Mouse (Mus musculus): Measurements from ENCODE around the gene 2310011J03Rik. TPM values are rescaled to one million over a fixed set of nuclear protein-coding genes. Genes with fewer than 3 reads are reported as not detected.

2310011J03Rik gene
- total and polyA plus RNA-seq, 3 experiments: 13.3 to 27.3 (median 14.5) TPM

- intact Hi-C loops (cut with DNase I): loop anchor here (10.0 kb wide), 1 partner anchor 258 kb away; no protein-coding TSS in a partner anchor
- no peak overlapping the region for H3K9ac ChIP-seq (ENCODE audit: low read depth, low read length)
- H3K4me1 ChIP-seq (ENCODE audit: control insufficient read depth, insufficient read depth, low read length): peaks cover 9% of the 10 kb centered on the region
- H3K4me3 ChIP-seq: no peak overlapping the region
- TF ChIP-seq EP300 (IDR thresholded peaks at IDR 0.05; ENCODE audit: insufficient read depth, low read depth, low read length) (no peak), POLR2A (IDR thresholded peaks at IDR 0.05; ENCODE audit: insufficient read depth, low read depth, low read length) (no peak), CTCF (IDR thresholded peaks at IDR 0.05) (no peak)
- no peaks in the 10 kb centered on the region for H3K79me2 ChIP-seq (replicated peaks; ENCODE audit: control insufficient read depth, insufficient read depth, low read length)
- no peak for DNase-seq
- no peaks in the 10 kb centered on the region; the same call in 1 of the 2 replicates for H3K27me3 ChIP-seq (ENCODE audit: control insufficient read depth, insufficient read depth, low read length)
- no peaks in the 10 kb centered on the region for H3K36me3 ChIP-seq (ENCODE audit: control insufficient read depth, insufficient read depth, low read length)
- H3K27ac ChIP-seq: no peak overlapping the region
- WGBS: 77% methylated on average over 5 of the region's 5 CpGs
Measured at GRCm38 (mm10) chr10:80296824-80297223, 23.5 kb downstream of the 2310011J03Rik start.

DNA sequence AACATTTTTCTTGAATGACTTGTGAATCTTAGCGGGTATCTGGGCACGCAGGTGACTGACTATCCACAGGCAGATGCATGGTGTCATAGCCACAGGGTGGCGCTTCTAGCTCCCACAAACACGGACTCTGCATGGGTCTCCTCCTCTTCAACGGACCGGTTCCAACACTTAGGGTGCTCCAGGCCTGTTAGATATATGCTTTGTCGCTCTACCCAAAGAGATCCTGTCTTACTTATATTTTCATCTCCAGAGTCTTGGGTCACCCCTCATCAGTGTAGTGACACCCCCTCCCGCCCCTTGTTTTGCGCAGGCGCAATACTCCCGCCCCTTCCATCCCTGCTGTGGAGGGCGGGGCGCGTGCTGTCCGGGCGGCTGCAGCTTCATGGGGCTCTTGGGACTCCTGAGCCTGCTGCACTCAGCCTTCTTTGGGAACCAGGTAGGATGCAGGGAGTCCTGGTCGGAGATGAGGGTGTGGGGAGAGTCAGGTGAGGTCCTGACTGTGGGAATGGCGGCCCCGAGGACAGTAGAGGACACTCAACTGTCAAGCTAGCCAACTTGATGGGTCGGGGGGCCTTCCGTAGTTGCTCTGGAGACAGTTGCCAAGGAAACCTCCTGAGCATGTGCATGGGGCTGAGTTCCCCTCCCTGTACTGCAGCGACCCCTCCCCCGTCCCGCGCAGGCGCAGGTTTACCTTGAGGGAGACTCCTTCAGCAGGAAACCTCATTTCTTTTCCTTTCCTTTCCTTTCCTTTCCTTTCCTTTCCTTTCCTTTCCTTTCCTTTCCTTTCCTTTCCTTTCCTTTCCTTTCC is 24.5 kb downstream of the 2310011J03Rik start, which contains the start of gene Apc2:
Gene Apc2, plus strand, starts transcription at position 360 of the 808 bp plus-strand sequence.
- intact Hi-C loops (cut with DNase I): loop anchor here (1.0 to 10.0 kb wide), 4 partner anchors 24 to 259 kb away; partner anchors contain the start of gene 2310011J03Rik
- Histone ChIP-seq H3K79me2 (replicated peaks; ENCODE audit: control insufficient read depth, insufficient read depth, low read length) (no peaks in the 10 kb centered on the region), H3K27ac (peak within 1 kb of the TSS; percentile 41), H3K36me3 (ENCODE audit: control insufficient read depth, insufficient read depth, low read length) (no peaks in the 10 kb centered on the region), H3K4me1 (ENCODE audit: control insufficient read depth, insufficient read depth, low read length) (peaks cover 7% of the 10 kb centered on the region), H3K9ac (ENCODE audit: low read depth, low read length) (peak within 1 kb of the TSS; percentile 51), H3K4me3 (peak within 1 kb of the TSS; percentile 45), H3K27me3 (ENCODE audit: control insufficient read depth, insufficient read depth, low read length) (no peaks in the 10 kb centered on the region; the same call in 1 of the 2 replicates)
- DNase-seq: peak; percentile 81 to 83
- 3% methylated on average over 26 of the region's 26 CpGs for WGBS
- no peak; the same call in 1 of the 2 replicates for TF ChIP-seq POLR2A (IDR thresholded peaks at IDR 0.05; ENCODE audit: insufficient read depth, low read depth, low read length)
- peak; percentile 88 for TF ChIP-seq CTCF (IDR thresholded peaks at IDR 0.05)
- TF ChIP-seq EP300 (IDR thresholded peaks at IDR 0.05; ENCODE audit: insufficient read depth, low read depth, low read length): peak; percentile 57; the same call in 1 of the 2 replicates

DNA sequence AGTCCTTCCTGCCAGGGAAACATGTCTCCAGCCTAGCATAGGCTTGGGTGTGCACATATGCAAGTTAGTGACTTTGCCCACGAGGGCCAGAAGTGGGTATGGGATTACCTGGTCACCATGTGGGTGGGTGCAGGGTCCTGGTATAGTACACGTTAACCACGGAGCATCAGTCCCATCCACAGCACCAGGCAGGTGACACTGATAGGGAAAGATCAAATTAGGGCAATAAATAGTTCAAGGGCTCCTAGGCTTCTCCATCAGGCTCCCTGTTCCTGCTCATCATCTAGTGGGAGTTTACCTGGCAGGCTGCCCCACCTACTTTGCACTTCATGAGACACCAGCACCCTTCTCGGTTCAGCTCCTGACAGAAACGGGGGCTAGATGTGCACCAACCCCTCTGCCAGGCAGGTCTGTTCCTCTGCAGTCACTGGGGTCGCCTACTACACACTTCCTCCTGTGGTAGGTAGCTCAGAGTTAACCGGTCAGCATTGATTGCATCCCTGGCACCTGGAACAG is 25.5 kb downstream of the 2310011J03Rik start:
- intact Hi-C loops (cut with DNase I): loop anchor here (1.0 to 10.0 kb wide), 4 partner anchors 25 to 260 kb away; partner anchors contain the start of gene 2310011J03Rik
- no peak for DNase-seq
- Histone ChIP-seq H3K4me1 (ENCODE audit: control insufficient read depth, insufficient read depth, low read length) (peaks cover 7% of the 10 kb centered on the region), H3K27me3 (ENCODE audit: control insufficient read depth, insufficient read depth, low read length) (no peaks in the 10 kb centered on the region; the same call in 1 of the 2 replicates), H3K36me3 (ENCODE audit: control insufficient read depth, insufficient read depth, low read length) (no peaks in the 10 kb centered on the region), H3K79me2 (replicated peaks; ENCODE audit: control insufficient read depth, insufficient read depth, low read length) (no peaks in the 10 kb centered on the region), H3K27ac (no peak overlapping the region), H3K4me3 (no peak overlapping the region), H3K9ac (ENCODE audit: low read depth, low read length) (no peak overlapping the region)
- TF ChIP-seq CTCF (IDR thresholded peaks at IDR 0.05) (no peak), POLR2A (IDR thresholded peaks at IDR 0.05; ENCODE audit: insufficient read depth, low read depth, low read length) (no peak), EP300 (IDR thresholded peaks at IDR 0.05; ENCODE audit: insufficient read depth, low read depth, low read length) (no peak)
- 58% methylated on average over 7 of the region's 7 CpGs for WGBS

GRCm38 (mm10) chr10:80294311-80294710 is 26.0 kb downstream of the 2310011J03Rik start:
- intact Hi-C loops (cut with DNase I): loop anchor here (2.0 to 10.0 kb wide), 2 partner anchors 80 to 260 kb away; no protein-coding TSS in a partner anchor
- Histone ChIP-seq H3K4me1 (ENCODE audit: control insufficient read depth, insufficient read depth, low read length) (peaks cover 7% of the 10 kb centered on the region), H3K36me3 (ENCODE audit: control insufficient read depth, insufficient read depth, low read length) (no peaks in the 10 kb centered on the region), H3K79me2 (replicated peaks; ENCODE audit: control insufficient read depth, insufficient read depth, low read length) (no peaks in the 10 kb centered on the region), H3K27ac (no peak overlapping the region), H3K9ac (ENCODE audit: low read depth, low read length) (no peak overlapping the region), H3K27me3 (ENCODE audit: control insufficient read depth, insufficient read depth, low read length) (no peaks in the 10 kb centered on the region), H3K4me3 (no peak overlapping the region)
- no peak for DNase-seq
- no peak for TF ChIP-seq EP300 (IDR thresholded peaks at IDR 0.05; ENCODE audit: insufficient read depth, low read depth, low read length)
- no peak for TF ChIP-seq CTCF (IDR thresholded peaks at IDR 0.05)
- TF ChIP-seq POLR2A (IDR thresholded peaks at IDR 0.05; ENCODE audit: insufficient read depth, low read depth, low read length): no peak
- WGBS: 63% methylated on average over 4 of the region's 4 CpGs

GRCm38 (mm10) chr10:80293325-80293724 is 27.0 kb downstream of the 2310011J03Rik start:
- H3K27me3 ChIP-seq (ENCODE audit: control insufficient read depth, insufficient read depth, low read length): no peaks in the 10 kb centered on the region
- TF ChIP-seq EP300 (IDR thresholded peaks at IDR 0.05; ENCODE audit: insufficient read depth, low read depth, low read length): no peak
- no peak for TF ChIP-seq CTCF (IDR thresholded peaks at IDR 0.05)
- no peak for TF ChIP-seq POLR2A (IDR thresholded peaks at IDR 0.05; ENCODE audit: insufficient read depth, low read depth, low read length)
- no peaks in the 10 kb centered on the region for H3K79me2 ChIP-seq (replicated peaks; ENCODE audit: control insufficient read depth, insufficient read depth, low read length)
- H3K9ac ChIP-seq (ENCODE audit: low read depth, low read length): peak overlapping the region; percentile 81
- no peak for DNase-seq
- 26% methylated on average over 14 of the region's 14 CpGs for WGBS
- H3K27ac ChIP-seq: peak overlapping the region; percentile 83
- H3K36me3 ChIP-seq (ENCODE audit: control insufficient read depth, insufficient read depth, low read length): no peaks in the 10 kb centered on the region
- H3K4me3 ChIP-seq: peak overlapping the region; percentile 97
- intact Hi-C loops (cut with DNase I): loop anchor here (2.0 to 10.0 kb wide), 2 partner anchors 29 to 261 kb away; no protein-coding TSS in a partner anchor
- H3K4me1 ChIP-seq (ENCODE audit: control insufficient read depth, insufficient read depth, low read length): peaks cover 7% of the 10 kb centered on the region
